Mouse (Mus musculus): ENCODE results near the gene Kcnq1. TPM values are rescaled to one million over a fixed set of nuclear protein-coding genes. Genes with fewer than 3 reads are reported as not detected.

The Kcnq1 gene
- polyA plus RNA-seq, 1 experiment from 2014 or later: 5.4 TPM

GRCm38 (mm10) chr7:143415070-143415469 is 308.9 kb downstream of the Kcnq1 start:
- DNase-seq (ENCODE audit: low spot score): no peak
- peak overlapping the region; percentile 71 for H3K27ac ChIP-seq
- 41% methylated on average over 4 of the region's 4 CpGs for WGBS
- H3K4me1 ChIP-seq: peaks cover 45% of the 10 kb centered on the region
- no peaks in the 10 kb centered on the region for H3K36me3 ChIP-seq
- H3K4me3 ChIP-seq: no peak overlapping the region
- no peaks in the 10 kb centered on the region for H3K9me3 ChIP-seq
- H3K27me3 ChIP-seq (ENCODE audit: insufficient read depth, poor library complexity, severe bottlenecking): no peaks in the 10 kb centered on the region

- no peak overlapping the region for H3K27ac ChIP-seq
- H3K27me3 ChIP-seq (ENCODE audit: insufficient read depth, poor library complexity, severe bottlenecking): no peaks in the 10 kb centered on the region
- DNase-seq (ENCODE audit: low spot score): no peak
- H3K4me3 ChIP-seq: no peak overlapping the region
- H3K9me3 ChIP-seq: no peaks in the 10 kb centered on the region
- 78% methylated on average over 12 of the region's 12 CpGs for WGBS
- H3K4me1 ChIP-seq: peaks cover 45% of the 10 kb centered on the region
- H3K36me3 ChIP-seq: no peaks in the 10 kb centered on the region
Measured at GRCm38 (mm10) chr7:143416406-143416805, 310.2 kb downstream of the Kcnq1 start.

- Histone ChIP-seq H3K27me3 (ENCODE audit: insufficient read depth, poor library complexity, severe bottlenecking) (0 out of 2 replicates have a peak, but pooled peaks cover 3% of the 10 kb centered on the region), H3K4me3 (no peak overlapping the region), H3K36me3 (no peaks in the 10 kb centered on the region), H3K9me3 (no peaks in the 10 kb centered on the region), H3K4me1 (peaks cover 38% of the 10 kb centered on the region), H3K27ac (peak overlapping the region; percentile 2; the same call in 1 of the 2 replicates)
- 69% methylated on average over 5 of the region's 5 CpGs for WGBS
- DNase-seq (ENCODE audit: low spot score): no peak
Measured at GRCm38 (mm10) chr7:143417875-143418274, 311.7 kb downstream of the Kcnq1 start.

GRCm38 (mm10) chr7:143419585-143420160 is 313.5 kb downstream of the Kcnq1 start:
- Histone ChIP-seq H3K4me3 (no peak overlapping the region), H3K27ac (no peak overlapping the region), H3K4me1 (peaks cover 26% of the 10 kb centered on the region; the same call in 1 of the 2 replicates), H3K9me3 (no peaks in the 10 kb centered on the region), H3K36me3 (no peaks in the 10 kb centered on the region), H3K27me3 (ENCODE audit: insufficient read depth, poor library complexity, severe bottlenecking) (0 out of 2 replicates have a peak, but pooled peaks cover 12% of the 10 kb centered on the region)
- WGBS: 81% methylated on average over 4 of the region's 4 CpGs
- no peak for DNase-seq (ENCODE audit: low spot score)

GRCm38 (mm10) chr7:143428142-143428813 is 322.1 kb downstream of the Kcnq1 start:
- Histone ChIP-seq H3K9me3 (no peaks in the 10 kb centered on the region), H3K4me1 (peaks cover 16% of the 10 kb centered on the region), H3K27ac (peak overlapping the region; percentile 19; the same call in 1 of the 2 replicates), H3K36me3 (no peaks in the 10 kb centered on the region), H3K4me3 (no peak overlapping the region), H3K27me3 (ENCODE audit: insufficient read depth, poor library complexity, severe bottlenecking) (peaks cover 42% of the 10 kb centered on the region)
- DNase-seq (ENCODE audit: low spot score): no peak
- WGBS: 71% methylated on average over 23 of the region's 23 CpGs

GRCm38 (mm10) chr7:143428814-143429499 is 322.8 kb downstream of the Kcnq1 start:
- Histone ChIP-seq H3K27ac (peak overlapping the region; percentile 19; the same call in 1 of the 2 replicates), H3K4me3 (no peak overlapping the region), H3K4me1 (peaks cover 19% of the 10 kb centered on the region), H3K27me3 (ENCODE audit: insufficient read depth, poor library complexity, severe bottlenecking) (peaks cover 44% of the 10 kb centered on the region), H3K36me3 (no peaks in the 10 kb centered on the region), H3K9me3 (no peaks in the 10 kb centered on the region)
- WGBS: 76% methylated on average over 2 of the region's 2 CpGs
- no peak for DNase-seq (ENCODE audit: low spot score)

GRCm38 (mm10) chr7:143432631-143433030 is 326.5 kb downstream of the Kcnq1 start:
- no peak for DNase-seq (ENCODE audit: low spot score)
- Histone ChIP-seq H3K27ac (0 out of 2 replicates have a peak overlapping the region, but pooled peaks have one; percentile 53), H3K4me3 (no peak overlapping the region), H3K9me3 (no peaks in the 10 kb centered on the region), H3K4me1 (peaks cover 29% of the 10 kb centered on the region), H3K36me3 (no peaks in the 10 kb centered on the region), H3K27me3 (ENCODE audit: insufficient read depth, poor library complexity, severe bottlenecking) (peaks cover 69% of the 10 kb centered on the region)
- 71% methylated on average over 1 of the region's 1 CpGs for WGBS

GRCm38 (mm10) chr7:143433331-143433730 is 327.2 kb downstream of the Kcnq1 start:
- no peak overlapping the region for H3K4me3 ChIP-seq
- 74% methylated on average over 7 of the region's 7 CpGs for WGBS
- peaks cover 30% of the 10 kb centered on the region for H3K4me1 ChIP-seq
- H3K27ac ChIP-seq: 0 out of 2 replicates have a peak overlapping the region, but pooled peaks have one; percentile 10
- no peak for DNase-seq (ENCODE audit: low spot score)
- H3K27me3 ChIP-seq (ENCODE audit: insufficient read depth, poor library complexity, severe bottlenecking): peaks cover 74% of the 10 kb centered on the region
- H3K9me3 ChIP-seq: no peaks in the 10 kb centered on the region
- H3K36me3 ChIP-seq: no peaks in the 10 kb centered on the region

GRCm38 (mm10) chr7:143437231-143437893 is 331.2 kb downstream of the Kcnq1 start:
- Histone ChIP-seq H3K36me3 (no peaks in the 10 kb centered on the region), H3K9me3 (no peaks in the 10 kb centered on the region), H3K4me1 (peaks cover 37% of the 10 kb centered on the region), H3K27me3 (ENCODE audit: insufficient read depth, poor library complexity, severe bottlenecking) (peaks cover 92% of the 10 kb centered on the region), H3K4me3 (peak overlapping the region; percentile 73), H3K27ac (peak overlapping the region; percentile 96)
- 12% methylated on average over 18 of the region's 18 CpGs for WGBS
- DNase-seq (ENCODE audit: low spot score): no peak

GRCm38 (mm10) chr7:143437894-143438581 is 331.9 kb downstream of the Kcnq1 start:
- Histone ChIP-seq H3K36me3 (no peaks in the 10 kb centered on the region), H3K9me3 (no peaks in the 10 kb centered on the region), H3K4me3 (peak overlapping the region; percentile 73), H3K27ac (peak overlapping the region; percentile 96), H3K27me3 (ENCODE audit: insufficient read depth, poor library complexity, severe bottlenecking) (peaks cover 93% of the 10 kb centered on the region), H3K4me1 (peaks cover 36% of the 10 kb centered on the region)
- no peak for DNase-seq (ENCODE audit: low spot score)
- WGBS: 2% methylated on average over 61 of the region's 63 CpGs

GRCm38 (mm10) chr7:143438965-143439364 is 332.8 kb downstream of the Kcnq1 start:
- no peaks in the 10 kb centered on the region for H3K9me3 ChIP-seq
- H3K4me1 ChIP-seq: peaks cover 31% of the 10 kb centered on the region
- H3K27ac ChIP-seq: peak overlapping the region; percentile 22; the same call in 1 of the 2 replicates
- DNase-seq (ENCODE audit: low spot score): no peak
- H3K4me3 ChIP-seq: peak overlapping the region; percentile 73
- no peaks in the 10 kb centered on the region for H3K36me3 ChIP-seq
- H3K27me3 ChIP-seq (ENCODE audit: insufficient read depth, poor library complexity, severe bottlenecking): peaks cover 93% of the 10 kb centered on the region
- WGBS: 54% methylated on average over 1 of the region's 1 CpGs

- WGBS: 35% methylated on average over 8 of the region's 8 CpGs
- Histone ChIP-seq H3K27me3 (ENCODE audit: insufficient read depth, poor library complexity, severe bottlenecking) (peaks cover 84% of the 10 kb centered on the region), H3K4me3 (0 out of 2 replicates have a peak overlapping the region, but pooled peaks have one; percentile 60), H3K4me1 (peaks cover 20% of the 10 kb centered on the region), H3K36me3 (no peaks in the 10 kb centered on the region), H3K9me3 (no peaks in the 10 kb centered on the region), H3K27ac (no peak overlapping the region)
- DNase-seq (ENCODE audit: low spot score): no peak
Measured at GRCm38 (mm10) chr7:143444580-143444954, 338.4 kb downstream of the Kcnq1 start.
